Mouse (Mus musculus) liver, embryonic 15.5 days (tissue): Measurements from ENCODE around the gene Zfp692. TPM values are rescaled to one million over a fixed set of nuclear protein-coding genes. Genes with fewer than 3 reads are reported as not detected.
A peak's percentile ranks its signal among the peaks of the same experiment; 100 is the strongest.
"Not testable (repeated sequence)": the region's sequence is repeated elsewhere in the genome, so short reads cannot be mapped to it uniquely, and the experiment has no call there.

ENCODE experiments used
- ATAC-seq: fragments of 200-750 bp; cut with Nextera tagmentation; 2 replicates; pipeline ENCODE4 v1.8.0; 2017; ENCODE audit warnings: moderate number of reproducible peaks, mild to moderate bottlenecking, moderate library complexity; ENCODE audit not compliant: insufficient read depth
- H3K27ac ChIP-seq: fragments of 300-500 bp; sonication (generic); replicated peaks from 2 replicates; pipeline ENCODE4 v1.5.1; 2015; ENCODE audit warnings: mild to moderate bottlenecking, inconsistent platforms
- H3K27me3 ChIP-seq: fragments of 300-500 bp; sonication (generic); 2 replicates; pipeline ENCODE4 v1.6.1; 2015; ENCODE audit warnings: mild to moderate bottlenecking, inconsistent platforms
- H3K36me3 ChIP-seq: fragments of 300-500 bp; sonication (generic); replicated peaks from 2 replicates; pipeline ENCODE4 v1.6.1; 2015; ENCODE audit warnings: moderate library complexity, mild to moderate bottlenecking, inconsistent platforms
- H3K4me1 ChIP-seq: fragments of 300-500 bp; sonication (generic); replicated peaks from 2 replicates; pipeline ENCODE4 v1.6.1; 2015; ENCODE audit warnings: inconsistent platforms
- H3K4me2 ChIP-seq: fragments of 300-500 bp; sonication (generic); 2 replicates; pipeline ENCODE4 v1.6.1; 2015; ENCODE audit warnings: moderate library complexity, mild to moderate bottlenecking, inconsistent platforms
- H3K4me3 ChIP-seq: fragments of 300-500 bp; sonication (generic); replicated peaks from 2 replicates; pipeline ENCODE4 v1.5.1; 2015; ENCODE audit warnings: mild to moderate bottlenecking, inconsistent platforms
- H3K9ac ChIP-seq: fragments of 300-500 bp; sonication (generic); 2 replicates; pipeline ENCODE4 v1.6.1; 2015; ENCODE audit warnings: moderate library complexity, mild to moderate bottlenecking, inconsistent platforms
- H3K9me3 ChIP-seq: fragments of 300-500 bp; sonication (generic); replicated peaks from 2 replicates; pipeline ENCODE4 v1.6.1; 2016; ENCODE audit warnings: inconsistent platforms
- WGBS: fragments of 180-500 bp; shearing (Covaris S2); methylation state at CpG from one replicate; pipeline ENCODE4 v1.1.7; 2015; ENCODE audit warnings: mixed read lengths; ENCODE audit not compliant: insufficient replicate concordance; 5-methylcytosine and 5-hydroxymethylcytosine counted together
- polyA plus RNA-seq: library from polyadenylated mRNA; unstranded; fragments of >200 nt; fragmentation: Nextera tagmentation; extraction: Ambion mirVana; gene quantifications from 2 replicates; pipeline ENCODE4 v1.2.1, GENCODE M21; 2015

Gene Zfp692
- polyA plus RNA-seq, 1 experiment from 2014 or later: 9.4 TPM

DNA sequence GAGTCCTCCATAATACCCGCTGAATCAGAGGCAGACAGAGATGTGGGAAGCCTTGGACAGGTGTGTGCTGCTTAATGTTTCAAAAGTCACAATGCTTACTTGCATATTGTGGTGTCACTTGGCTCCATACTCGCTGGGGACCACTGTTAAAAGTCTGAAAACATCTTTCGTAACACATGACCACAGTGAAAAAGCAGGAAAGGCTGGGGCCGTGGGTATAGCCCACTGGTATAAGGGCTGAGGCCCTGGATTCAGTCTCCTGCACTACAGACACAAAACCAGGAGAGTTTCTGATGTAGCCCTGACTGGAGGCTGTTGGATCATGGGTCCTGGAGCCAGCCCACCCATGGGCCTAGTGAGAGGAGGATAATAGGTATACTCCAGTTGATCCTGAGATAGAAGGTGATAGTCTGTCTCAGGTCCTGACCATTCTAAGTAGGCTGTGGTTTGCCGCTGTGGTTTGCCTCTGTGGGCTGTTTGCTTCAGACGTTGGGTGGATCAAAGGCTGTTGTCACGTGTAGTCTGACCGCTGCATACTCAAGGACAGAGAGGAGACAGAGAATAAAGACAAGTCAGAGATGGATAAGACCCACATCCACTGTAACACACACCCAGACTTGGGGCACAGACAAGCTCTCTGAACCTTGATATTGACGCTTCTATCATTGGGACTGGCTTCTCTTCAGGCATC lies 16.7 kb upstream of the Zfp692 start:
- H3K27ac ChIP-seq: no peak overlapping the region

DNA sequence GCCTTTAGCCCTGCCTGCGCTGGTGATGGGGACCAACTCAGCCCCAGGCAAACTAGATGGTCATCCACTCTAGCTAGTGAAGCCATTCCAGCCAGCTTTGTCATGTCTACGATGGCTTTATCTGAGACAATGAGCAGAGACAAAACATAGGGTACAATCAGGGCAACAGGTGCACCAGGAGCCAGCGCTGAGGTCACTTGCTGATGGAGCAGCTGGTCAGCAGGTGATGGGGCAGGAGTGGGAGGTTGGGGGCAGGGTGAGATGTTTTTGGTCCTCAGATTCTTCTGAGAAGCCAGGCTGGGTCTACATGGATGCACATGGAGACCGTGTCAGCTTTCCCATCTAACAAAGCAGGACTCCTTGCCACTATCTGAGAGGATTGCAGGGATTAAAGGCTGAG lies 16.1 kb upstream of the Zfp692 start:
- no peak overlapping the region for H3K27ac ChIP-seq
- no peak for ATAC-seq
- 59% methylated on average over 4 of the region's 4 CpGs for WGBS
- no peaks in the 10 kb centered on the region for H3K36me3 ChIP-seq
- no peaks in the 10 kb centered on the region for H3K9me3 ChIP-seq
- H3K4me3 ChIP-seq: no peak overlapping the region
- no peaks in the 10 kb centered on the region; the same call in 1 of the 2 replicates for H3K27me3 ChIP-seq
- H3K4me1 ChIP-seq: no peaks in the 10 kb centered on the region
- no peak overlapping the region for H3K4me2 ChIP-seq
- no peak overlapping the region for H3K9ac ChIP-seq

More for the DNA sequence above, 16.7 kb upstream of the Zfp692 start:
- no peak overlapping the region for H3K4me3 ChIP-seq
- no peaks in the 10 kb centered on the region; the same call in 1 of the 2 replicates for H3K27me3 ChIP-seq
- no peaks in the 10 kb centered on the region for H3K4me1 ChIP-seq
- no peak; the same call in 1 of the 2 replicates for ATAC-seq
- no peaks in the 10 kb centered on the region for H3K9me3 ChIP-seq
- WGBS: 28% methylated on average over 9 of the region's 9 CpGs
- H3K36me3 ChIP-seq: no peaks in the 10 kb centered on the region
- H3K4me2 ChIP-seq: no peak overlapping the region
- no peak overlapping the region for H3K9ac ChIP-seq

DNA sequence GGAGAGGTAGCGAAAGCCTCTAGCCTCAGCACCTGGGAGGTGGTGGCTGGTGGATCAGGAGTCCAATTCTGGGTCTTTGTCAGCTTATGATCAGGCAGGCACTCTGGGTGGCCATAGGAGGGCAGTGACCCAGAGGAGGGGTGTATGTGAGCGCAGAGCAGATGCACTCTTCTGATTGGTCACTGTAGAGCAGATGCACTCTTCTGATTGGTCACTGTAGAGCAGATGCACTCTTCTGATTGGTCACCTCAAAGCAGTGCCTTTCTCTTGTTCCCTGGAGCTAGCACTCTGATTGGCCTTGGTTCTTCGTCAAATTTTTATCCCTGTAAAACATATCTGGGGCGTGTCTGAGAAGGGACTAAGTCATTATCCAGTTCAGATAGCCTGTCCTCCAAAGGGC lies 14.1 kb upstream of the Zfp692 start:
- Histone ChIP-seq H3K4me1 (no peaks in the 10 kb centered on the region), H3K36me3 (no peaks in the 10 kb centered on the region), H3K9ac (no peak overlapping the region), H3K4me2 (no peak overlapping the region), H3K9me3 (no peaks in the 10 kb centered on the region), H3K4me3 (no peak overlapping the region), H3K27me3 (no peaks in the 10 kb centered on the region), H3K27ac (no peak overlapping the region)
- ATAC-seq: no peak
- WGBS: 49% methylated on average over 4 of the region's 4 CpGs

DNA sequence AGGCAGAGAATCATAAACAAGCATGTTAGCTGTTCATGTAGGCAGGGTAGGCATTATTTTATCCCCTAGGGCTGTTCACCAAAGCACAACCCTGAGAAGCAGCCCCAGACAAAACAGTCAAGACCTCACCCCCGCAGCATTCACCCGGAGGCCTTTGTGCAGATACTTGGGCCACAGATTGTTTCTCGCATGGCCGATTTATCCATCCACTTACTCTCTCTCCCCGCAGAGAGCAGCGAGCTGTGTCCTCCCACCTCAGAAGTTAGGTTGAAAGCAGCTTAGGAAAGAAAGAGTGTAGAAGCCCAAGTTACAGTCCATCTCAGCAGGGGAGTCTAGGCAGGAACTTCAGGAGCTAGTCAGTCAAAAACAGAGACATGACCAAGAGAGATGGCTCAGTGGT lies 9.5 kb upstream of the Zfp692 start:
- Histone ChIP-seq H3K27ac (no peak overlapping the region), H3K9me3 (no peaks in the 10 kb centered on the region), H3K4me1 (peaks cover 10% of the 10 kb centered on the region), H3K9ac (no peak overlapping the region), H3K4me3 (no peak overlapping the region), H3K27me3 (peaks cover 3% of the 10 kb centered on the region; the same call in 1 of the 2 replicates), H3K36me3 (no peaks in the 10 kb centered on the region), H3K4me2 (no peak overlapping the region)
- WGBS: 63% methylated on average over 6 of the region's 6 CpGs
- ATAC-seq: no peak

DNA sequence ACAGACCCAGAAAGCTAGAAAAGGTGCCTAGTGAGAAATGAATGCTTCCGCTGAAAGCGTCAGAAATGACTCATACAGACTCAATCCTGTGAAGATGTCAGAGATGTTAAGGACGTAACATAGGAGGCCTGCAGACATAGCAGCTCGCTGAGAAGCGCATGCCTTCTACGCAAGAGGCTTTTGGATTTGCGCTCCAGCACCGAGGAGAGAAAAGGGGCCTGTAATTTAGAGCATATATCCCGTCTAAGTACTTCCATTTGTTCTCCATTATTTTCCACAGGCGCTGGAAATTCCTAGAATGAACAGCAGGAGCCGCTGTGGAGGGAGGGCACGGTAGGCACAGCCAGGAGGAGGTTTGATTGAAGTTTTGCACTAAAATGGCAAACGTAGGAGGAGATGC lies 5.8 kb upstream of the Zfp692 start:
- Histone ChIP-seq H3K9ac (no peak overlapping the region; the same call in 1 of the 2 replicates), H3K9me3 (no peaks in the 10 kb centered on the region), H3K36me3 (no peaks in the 10 kb centered on the region), H3K4me3 (peak overlapping the region; percentile 67), H3K4me2 (peak overlapping the region; percentile 76), H3K4me1 (peaks cover 27% of the 10 kb centered on the region), H3K27me3 (peaks cover 3% of the 10 kb centered on the region; the same call in 1 of the 2 replicates), H3K27ac (peak overlapping the region; percentile 58; the same call in 1 of the 2 replicates)
- ATAC-seq: no peak
- 17% methylated on average over 13 of the region's 13 CpGs for WGBS

DNA sequence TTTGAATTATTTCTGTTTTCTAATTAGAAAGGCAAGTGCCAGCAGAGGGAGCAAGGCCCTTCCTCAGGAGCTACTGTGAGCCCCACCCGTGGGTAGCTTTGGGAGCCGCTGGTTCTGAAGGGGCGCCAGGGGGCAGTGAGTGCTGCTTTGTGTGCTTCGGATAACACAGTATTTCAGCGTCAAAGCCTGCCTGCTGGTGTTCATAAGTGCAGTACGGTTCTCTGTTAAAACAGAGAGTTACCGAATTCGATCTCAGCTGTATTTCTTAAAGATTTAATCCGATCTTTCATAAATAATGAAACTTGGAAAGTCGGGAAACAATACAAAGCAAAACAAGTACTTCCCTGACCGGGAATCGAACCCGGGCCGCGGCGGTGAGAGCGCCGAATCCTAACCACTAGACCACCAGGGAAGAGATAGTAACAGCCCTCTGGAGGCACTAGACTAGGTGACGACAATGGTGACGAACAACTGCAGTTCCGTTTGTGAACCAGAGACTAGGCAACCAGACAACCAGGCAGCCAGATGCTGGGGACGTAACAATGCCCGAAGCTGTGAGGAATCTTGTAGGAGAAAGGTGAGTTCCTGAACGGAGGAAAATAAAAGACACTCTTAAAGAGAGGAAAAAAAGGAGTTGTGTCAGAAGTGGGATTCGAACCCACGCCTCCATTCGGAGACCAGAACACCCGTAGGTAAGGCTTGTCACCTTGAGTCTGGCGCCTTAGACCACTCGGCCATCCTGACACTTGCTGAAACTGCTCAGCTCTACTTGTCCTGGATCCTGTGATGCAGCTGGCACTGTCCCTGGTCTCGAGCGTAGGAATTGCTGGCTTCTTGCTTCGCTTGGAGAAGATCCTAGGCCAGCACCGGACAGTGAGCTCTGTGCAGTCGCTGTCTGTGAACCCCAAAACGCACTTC lies 4.8 kb upstream of the Zfp692 start:
- H3K4me1 ChIP-seq: peaks cover 36% of the 10 kb centered on the region
- peak overlapping the region; percentile 63 for H3K9ac ChIP-seq
- under 1% methylated on average over 36 of the region's 36 CpGs for WGBS
- H3K27me3 ChIP-seq: peaks cover 3% of the 10 kb centered on the region; the same call in 1 of the 2 replicates
- peak overlapping the region; percentile 76 for H3K4me2 ChIP-seq
- H3K27ac ChIP-seq: peak overlapping the region; percentile 89
- peak overlapping the region; percentile 67 for H3K4me3 ChIP-seq
- ATAC-seq: peak; percentile 84
- no peaks in the 10 kb centered on the region for H3K36me3 ChIP-seq
- no peaks in the 10 kb centered on the region for H3K9me3 ChIP-seq

DNA sequence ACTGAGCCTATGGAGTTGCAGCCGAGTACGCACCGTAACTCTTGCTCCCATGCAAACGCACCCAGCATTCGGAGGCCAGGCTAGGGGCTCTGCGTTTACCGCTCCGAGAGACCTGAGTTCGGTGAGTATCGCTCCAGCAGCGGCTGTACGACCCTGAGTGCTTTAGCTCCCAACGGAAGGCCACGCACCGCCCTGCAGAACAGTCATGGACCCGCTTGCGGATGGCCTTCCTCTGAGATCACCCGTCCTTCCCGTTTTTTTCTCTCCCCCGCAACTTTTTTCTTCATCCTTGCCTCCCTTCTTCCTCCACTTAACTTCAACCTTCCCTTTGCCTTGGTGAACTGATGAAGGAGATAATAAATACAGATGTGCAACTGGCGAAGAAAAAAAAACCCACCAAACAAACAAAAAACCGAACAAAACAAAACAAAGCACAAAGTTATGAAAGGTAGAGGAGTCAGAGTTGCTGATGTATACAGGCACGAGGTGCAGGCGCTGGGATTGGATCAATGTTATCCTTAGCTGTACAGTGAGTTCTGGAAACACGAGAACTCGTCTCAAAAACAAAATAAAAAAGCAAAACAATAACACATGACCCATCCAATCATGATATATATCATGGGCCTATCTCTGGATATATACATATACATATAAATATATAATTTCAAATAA lies 4.0 kb upstream of the Zfp692 start:
- H3K27ac ChIP-seq: peak overlapping the region; percentile 89
- no peaks in the 10 kb centered on the region for H3K36me3 ChIP-seq
- H3K4me1 ChIP-seq: peaks cover 44% of the 10 kb centered on the region
- H3K27me3 ChIP-seq: peaks cover 3% of the 10 kb centered on the region; the same call in 1 of the 2 replicates
- ATAC-seq: peak; percentile 50
- WGBS: 1% methylated on average over 26 of the region's 26 CpGs
- H3K9me3 ChIP-seq: no peaks in the 10 kb centered on the region
- peak overlapping the region; percentile 67 for H3K4me3 ChIP-seq
- peak overlapping the region; percentile 76 for H3K4me2 ChIP-seq
- H3K9ac ChIP-seq: peak overlapping the region; percentile 63

DNA sequence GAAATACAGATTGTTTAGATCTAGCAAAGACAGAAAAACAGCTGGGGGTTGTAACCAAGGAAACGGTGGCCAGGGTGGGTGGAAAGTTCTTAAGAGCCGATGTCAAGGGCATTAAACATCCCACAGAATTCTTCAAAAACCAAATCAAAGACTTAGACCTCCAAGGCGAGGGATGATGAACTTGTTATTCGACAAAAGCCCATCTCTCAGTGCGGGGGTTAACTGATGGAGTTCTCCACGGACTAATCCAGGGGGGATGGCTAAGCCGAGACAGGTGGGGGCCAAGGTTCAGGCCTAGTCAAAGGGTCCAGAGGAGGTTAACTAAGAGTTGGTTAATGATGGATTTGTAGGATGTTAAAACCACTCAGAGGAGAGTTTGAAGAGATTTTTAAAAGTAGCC lies 3.3 kb upstream of the Zfp692 start:
- peak overlapping the region; percentile 36 for H3K4me3 ChIP-seq
- no peak for ATAC-seq
- peak overlapping the region; percentile 76 for H3K4me2 ChIP-seq
- H3K36me3 ChIP-seq: no peaks in the 10 kb centered on the region
- no peaks in the 10 kb centered on the region for H3K9me3 ChIP-seq
- H3K27ac ChIP-seq: peak overlapping the region; percentile 41; the same call in 1 of the 2 replicates
- no peak overlapping the region for H3K9ac ChIP-seq
- H3K4me1 ChIP-seq: peaks cover 47% of the 10 kb centered on the region
- peaks cover 2% of the 10 kb centered on the region; the same call in 1 of the 2 replicates for H3K27me3 ChIP-seq
- 50% methylated on average over 7 of the region's 7 CpGs for WGBS

DNA sequence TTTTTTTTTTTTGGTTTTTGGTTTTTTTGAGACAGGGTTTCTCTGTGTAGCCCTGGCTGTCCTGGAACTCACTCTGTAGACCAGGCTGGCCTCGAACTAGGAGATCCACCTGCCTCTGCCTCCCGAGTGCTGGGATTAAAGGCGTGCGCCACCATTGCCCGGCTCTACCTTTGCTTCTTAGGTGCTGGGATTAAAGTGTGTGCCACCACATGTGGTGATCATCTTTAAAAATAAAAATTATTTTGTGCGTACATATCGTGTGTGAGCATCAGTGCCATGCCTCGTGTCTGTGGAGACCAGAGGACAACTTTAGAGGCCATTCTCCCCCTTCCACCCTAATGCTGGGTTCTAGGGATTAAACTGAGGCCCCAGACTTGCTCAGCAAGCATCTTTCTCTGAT lies 1.6 kb upstream of the Zfp692 start:
- not testable (repeated sequence) for H3K36me3 ChIP-seq, H3K9me3 ChIP-seq, H3K27me3 ChIP-seq, H3K9ac ChIP-seq, H3K27ac ChIP-seq, H3K4me3 ChIP-seq, ATAC-seq
- Histone ChIP-seq H3K4me2 (0 out of 2 replicates have a peak overlapping the region, but pooled peaks have one; percentile 98), H3K4me1 (peaks cover 47% of the 10 kb centered on the region)
- WGBS: 82% methylated on average over 8 of the region's 8 CpGs

DNA sequence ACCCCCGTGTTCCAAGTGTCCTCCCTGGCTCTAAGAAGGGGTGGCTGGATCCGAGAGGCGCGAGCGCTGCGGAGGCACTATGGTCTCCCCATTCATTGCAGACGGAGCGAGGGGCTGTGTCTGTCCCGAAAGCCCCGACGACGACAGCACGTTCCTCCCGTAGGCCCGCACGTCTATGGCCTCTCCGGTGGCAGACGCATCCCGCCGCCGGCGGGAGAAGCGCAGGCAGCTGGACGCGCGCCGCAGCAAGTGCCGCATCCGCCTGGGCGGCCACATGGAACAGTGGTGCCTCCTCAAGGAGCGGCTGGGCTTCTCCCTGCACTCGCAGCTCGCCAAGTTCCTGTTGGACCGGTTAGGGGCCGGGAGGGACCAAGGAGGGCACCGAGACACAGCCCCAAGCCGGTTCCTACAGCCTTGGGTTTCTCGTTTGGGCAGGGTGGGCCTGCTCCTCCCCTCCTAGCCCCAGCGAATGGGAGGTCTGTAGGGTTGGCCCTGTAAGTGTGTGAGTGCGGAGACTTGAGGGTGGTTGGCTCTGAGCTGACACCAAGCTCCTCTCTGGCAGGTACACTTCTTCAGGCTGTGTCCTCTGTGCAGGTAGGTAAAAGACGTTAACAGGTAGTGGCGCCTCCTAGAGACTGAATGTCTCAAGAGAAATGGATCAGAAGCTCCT lies 677 bp downstream of the Zfp692 start:
- Histone ChIP-seq H3K4me2 (peak overlapping the region; percentile 98), H3K27me3 (no peaks in the 10 kb centered on the region), H3K9me3 (no peaks in the 10 kb centered on the region), H3K27ac (peak overlapping the region; percentile 77), H3K4me3 (peak overlapping the region; percentile 70), H3K9ac (peak overlapping the region; percentile 71), H3K36me3 (peaks cover 3% of the 10 kb centered on the region; the same call in 1 of the 2 replicates), H3K4me1 (peaks cover 37% of the 10 kb centered on the region)
- peak; percentile 72 for ATAC-seq
- WGBS: under 1% methylated on average over 42 of the region's 42 CpGs
